Mouse (Mus musculus) cerebellum, adult 2 months (tissue): Measurements from ENCODE around the gene Dnajc11.

Experiments
- CTCF ChIP-seq: fragments of 200-500 bp; IDR thresholded peaks from 2 replicates; pipeline ENCODE4 v1.5.1; 2011; ENCODE audit warnings: low read depth, mild to moderate bottlenecking, control low read depth, low read length, moderate library complexity, borderline replicate concordance; ENCODE audit not compliant: insufficient read depth
- POLR2A ChIP-seq: fragments of 200-500 bp; IDR thresholded peaks from 2 replicates; pipeline ENCODE4 v1.6.1; 2011; ENCODE audit warnings: low read length, control low read depth, borderline replicate concordance; ENCODE audit not compliant: insufficient read depth

DNA sequence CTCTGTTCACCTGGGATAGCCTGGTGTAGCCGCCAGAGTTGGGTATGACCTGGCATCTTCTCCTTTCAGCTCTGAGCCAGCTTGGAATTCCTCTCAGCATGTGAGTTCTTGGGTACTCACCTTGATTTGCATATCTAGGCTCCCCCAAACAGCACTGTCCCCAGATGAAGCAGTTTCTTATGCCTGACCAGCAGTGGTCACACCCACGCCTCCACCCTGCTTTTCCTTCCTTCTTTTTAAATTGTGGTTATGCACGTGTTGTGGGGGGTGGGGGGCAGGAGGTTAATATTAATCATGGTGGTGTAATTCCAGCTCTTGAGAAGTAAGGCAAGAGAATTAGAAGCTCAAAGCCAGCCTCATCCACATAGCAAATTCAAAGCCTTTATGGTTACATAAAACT is 29.3 kb downstream of the Dnajc11 start:
- TF ChIP-seq CTCF (no peak), POLR2A (no peak)
